Mouse (Mus musculus) adipocyte (in vitro differentiated cells): Measurements from ENCODE around the gene Qk.

ENCODE experiments used
- DNase-seq: peaks from one replicate; pipeline ENCODE4 v3.0.0-alpha.2; 2016; ENCODE audit warnings: low spot score

Qk gene

GRCm38 (mm10) chr17:10319685-10320455 is at the start of gene Qk:
Gene Qk, minus strand, starts transcription at chr17:10319854.
- DNase-seq: peak; percentile 95

GRCm38 (mm10) chr17:10367044-10367443 is 47.4 kb upstream of the Qk start:
- DNase-seq: no peak

- no peak for DNase-seq
Measured at GRCm38 (mm10) chr17:10366577-10366976, 46.9 kb upstream of the Qk start.

- no peak for DNase-seq
Measured at GRCm38 (mm10) chr17:10365501-10366482, 46.1 kb upstream of the Qk start.

GRCm38 (mm10) chr17:10363151-10363550 is 43.5 kb upstream of the Qk start:
- DNase-seq: no peak

GRCm38 (mm10) chr17:10361882-10362291 is 42.2 kb upstream of the Qk start:
- no peak for DNase-seq

GRCm38 (mm10) chr17:10360738-10361137 is 41.1 kb upstream of the Qk start:
- no peak for DNase-seq

GRCm38 (mm10) chr17:10359466-10359865 is 39.8 kb upstream of the Qk start:
- DNase-seq: no peak

GRCm38 (mm10) chr17:10357348-10357747 is 37.7 kb upstream of the Qk start:
- DNase-seq: no peak

- no peak for DNase-seq
Measured at GRCm38 (mm10) chr17:10356294-10356693, 36.6 kb upstream of the Qk start.

- DNase-seq: no peak
Measured at GRCm38 (mm10) chr17:10355746-10356145, 36.1 kb upstream of the Qk start.

GRCm38 (mm10) chr17:10338286-10338685 is 18.6 kb upstream of the Qk start:
- DNase-seq: no peak

- peak; percentile 62 for DNase-seq
Measured at GRCm38 (mm10) chr17:10336558-10336957, 16.9 kb upstream of the Qk start.

- no peak for DNase-seq
Measured at GRCm38 (mm10) chr17:10335809-10336499, 16.3 kb upstream of the Qk start.

- no peak for DNase-seq
Measured at GRCm38 (mm10) chr17:10334957-10335690, 15.5 kb upstream of the Qk start.

- no peak for DNase-seq
Measured at GRCm38 (mm10) chr17:10334481-10334880, 14.8 kb upstream of the Qk start.

- DNase-seq: no peak
Measured at GRCm38 (mm10) chr17:10333321-10333720, 13.7 kb upstream of the Qk start.

- DNase-seq: no peak
Measured at GRCm38 (mm10) chr17:10332127-10332526, 12.5 kb upstream of the Qk start.

- DNase-seq: no peak
Measured at GRCm38 (mm10) chr17:10329461-10329860, 9.8 kb upstream of the Qk start.

- DNase-seq: no peak
Measured at GRCm38 (mm10) chr17:10328544-10329100, 9.0 kb upstream of the Qk start.

- DNase-seq: no peak
Measured at GRCm38 (mm10) chr17:10327584-10328210, 8.0 kb upstream of the Qk start.
